Mouse (Mus musculus): ENCODE measurements around the gene Dstn.

DNA sequence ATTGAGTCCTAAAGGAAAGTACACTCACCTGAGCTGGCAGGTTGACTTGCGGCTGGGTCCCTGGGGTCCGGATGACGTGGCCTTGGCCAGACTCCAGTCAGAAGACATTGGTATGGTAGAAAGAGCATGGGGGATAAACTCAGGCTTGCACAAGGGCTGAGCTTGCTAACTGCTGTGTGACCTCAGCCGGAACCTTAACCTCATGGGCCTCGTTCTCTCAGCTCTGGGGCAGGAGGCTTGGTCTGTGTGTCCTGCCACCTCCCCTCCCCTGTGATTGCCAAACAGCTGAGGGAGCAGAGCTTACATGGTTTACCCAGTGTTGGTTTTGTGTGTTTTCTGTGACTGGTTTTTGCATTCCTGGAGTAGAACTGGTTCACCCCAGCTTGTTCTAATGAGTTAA lies 25.3 kb downstream of the Dstn start:
- no peak for TF ChIP-seq CTCF (IDR thresholded peaks at IDR 0.05; ENCODE audit: low read depth)
- TF ChIP-seq EP300 (IDR thresholded peaks at IDR 0.05; ENCODE audit: low read depth): no peak
